Mouse (Mus musculus) neural tube, embryonic 15.5 days (tissue): ENCODE measurements at regions not wholly inside any gene's neighbourhood (a gene's known extent, or its start where the extent isn't known, plus 50 kb on each side); places are given as distances from the start of the nearest gene placed in this dataset.
A peak's percentile ranks its signal among the peaks of the same experiment; 100 is the strongest.

Source experiments
- ATAC-seq: fragments of 200-750 bp; cut with Nextera tagmentation; 2 replicates; pipeline ENCODE4 v1.8.0; 2017; ENCODE audit warnings: mild to moderate bottlenecking, moderate TSS enrichment, moderate library complexity; ENCODE audit not compliant: low FRiP score
- H3K27ac ChIP-seq: fragments of 300-500 bp; sonication (generic); replicated peaks from 2 replicates; pipeline ENCODE4 v1.5.1; 2015; ENCODE audit warnings: mild to moderate bottlenecking, inconsistent platforms
- H3K27me3 ChIP-seq: fragments of 300-500 bp; sonication (generic); replicated peaks from 2 replicates; pipeline ENCODE4 v1.6.1; 2015; ENCODE audit warnings: inconsistent platforms
- H3K36me3 ChIP-seq: fragments of 300-500 bp; sonication (generic); 2 replicates; pipeline ENCODE4 v1.6.1; 2015; ENCODE audit warnings: inconsistent platforms
- H3K4me1 ChIP-seq: fragments of 300-500 bp; sonication (generic); 2 replicates; pipeline ENCODE4 v1.6.1; 2015; ENCODE audit warnings: inconsistent platforms
- H3K4me2 ChIP-seq: fragments of 300-500 bp; sonication (generic); 2 replicates; pipeline ENCODE4 v1.6.1; 2015; ENCODE audit warnings: inconsistent platforms, mild to moderate bottlenecking, moderate library complexity
- H3K4me3 ChIP-seq: fragments of 300-500 bp; sonication (generic); replicated peaks from 2 replicates; pipeline ENCODE4 v1.5.1; 2015; ENCODE audit warnings: mild to moderate bottlenecking, inconsistent platforms
- H3K9ac ChIP-seq: fragments of 300-500 bp; sonication (generic); replicated peaks from 2 replicates; pipeline ENCODE4 v1.6.1; 2015; ENCODE audit warnings: mild to moderate bottlenecking, inconsistent platforms
- H3K9me3 ChIP-seq: fragments of 300-500 bp; sonication (generic); replicated peaks from 2 replicates; pipeline ENCODE4 v1.6.1; 2016; ENCODE audit warnings: inconsistent platforms
- WGBS: fragments of 180-500 bp; shearing (Covaris S2); methylation state at CpG from one replicate; pipeline ENCODE4 v1.1.7; 2015; ENCODE audit warnings: mixed read lengths; 5-methylcytosine and 5-hydroxymethylcytosine counted together

GRCm38 (mm10) chr1:71996234-71996619, 215.9 kb downstream of the Mreg start:
- H3K4me3 ChIP-seq: no peak overlapping the region
- peak overlapping the region; percentile 26; the same call in 1 of the 2 replicates for H3K4me2 ChIP-seq
- H3K9ac ChIP-seq: no peak overlapping the region
- H3K27ac ChIP-seq: no peak overlapping the region
- ATAC-seq: no peak
- 40% methylated on average over 7 of the region's 7 CpGs for WGBS
- H3K36me3 ChIP-seq: no peaks in the 10 kb centered on the region
- no peaks in the 10 kb centered on the region for H3K27me3 ChIP-seq
- H3K4me1 ChIP-seq: peaks cover 6% of the 10 kb centered on the region; the same call in 1 of the 2 replicates
- H3K9me3 ChIP-seq: no peaks in the 10 kb centered on the region

- Histone ChIP-seq H3K9me3 (no peaks in the 10 kb centered on the region), H3K4me1 (peaks cover 6% of the 10 kb centered on the region; the same call in 1 of the 2 replicates), H3K4me2 (peak overlapping the region; percentile 26; the same call in 1 of the 2 replicates), H3K27ac (no peak overlapping the region), H3K27me3 (no peaks in the 10 kb centered on the region), H3K36me3 (no peaks in the 10 kb centered on the region), H3K4me3 (no peak overlapping the region), H3K9ac (no peak overlapping the region)
- ATAC-seq: no peak
- 32% methylated on average over 16 of the region's 16 CpGs for WGBS
Observed at GRCm38 (mm10) chr1:71995573-71996233, 216.4 kb downstream of the Mreg start.

- WGBS: 69% methylated on average over 3 of the region's 3 CpGs
- peaks cover 2% of the 10 kb centered on the region; the same call in 1 of the 2 replicates for H3K4me1 ChIP-seq
- no peaks in the 10 kb centered on the region for H3K9me3 ChIP-seq
- H3K4me3 ChIP-seq: no peak overlapping the region
- no peak overlapping the region for H3K27ac ChIP-seq
- H3K9ac ChIP-seq: no peak overlapping the region
- H3K4me2 ChIP-seq: no peak overlapping the region
- H3K36me3 ChIP-seq: no peaks in the 10 kb centered on the region
- H3K27me3 ChIP-seq: no peaks in the 10 kb centered on the region
- no peak for ATAC-seq
Observed at GRCm38 (mm10) chr1:71990936-71991335, 221.2 kb downstream of the Mreg start.

- H3K36me3 ChIP-seq: no peaks in the 10 kb centered on the region
- no peak overlapping the region for H3K4me3 ChIP-seq
- H3K27ac ChIP-seq: no peak overlapping the region
- no peaks in the 10 kb centered on the region for H3K27me3 ChIP-seq
- H3K4me2 ChIP-seq: no peak overlapping the region
- H3K9me3 ChIP-seq: no peaks in the 10 kb centered on the region
- H3K9ac ChIP-seq: no peak overlapping the region
- no peak for ATAC-seq
- 90% methylated on average over 3 of the region's 3 CpGs for WGBS
- H3K4me1 ChIP-seq: no peaks in the 10 kb centered on the region
Observed at GRCm38 (mm10) chr1:71988086-71988485, 224.0 kb downstream of the Mreg start.

GRCm38 (mm10) chr1:71986047-71986446, 226.1 kb downstream of the Mreg start:
- no peak overlapping the region for H3K4me3 ChIP-seq
- H3K36me3 ChIP-seq: no peaks in the 10 kb centered on the region
- H3K27me3 ChIP-seq: no peaks in the 10 kb centered on the region
- 87% methylated on average over 1 of the region's 1 CpGs for WGBS
- no peak overlapping the region for H3K9ac ChIP-seq
- no peak overlapping the region for H3K4me2 ChIP-seq
- no peaks in the 10 kb centered on the region for H3K9me3 ChIP-seq
- no peak overlapping the region for H3K27ac ChIP-seq
- H3K4me1 ChIP-seq: no peaks in the 10 kb centered on the region
- ATAC-seq: no peak

GRCm38 (mm10) chr1:71983786-71984185, 228.3 kb downstream of the Mreg start:
- ATAC-seq: no peak
- Histone ChIP-seq H3K4me2 (no peak overlapping the region), H3K27ac (no peak overlapping the region), H3K27me3 (no peaks in the 10 kb centered on the region), H3K4me3 (no peak overlapping the region), H3K4me1 (no peaks in the 10 kb centered on the region), H3K36me3 (no peaks in the 10 kb centered on the region), H3K9me3 (no peaks in the 10 kb centered on the region), H3K9ac (no peak overlapping the region)
- WGBS: 86% methylated on average over 7 of the region's 7 CpGs

- Histone ChIP-seq H3K9ac (no peak overlapping the region), H3K4me2 (no peak overlapping the region), H3K4me3 (no peak overlapping the region), H3K36me3 (no peaks in the 10 kb centered on the region), H3K9me3 (no peaks in the 10 kb centered on the region), H3K27me3 (no peaks in the 10 kb centered on the region), H3K27ac (no peak overlapping the region), H3K4me1 (no peaks in the 10 kb centered on the region)
- WGBS: 82% methylated on average over 5 of the region's 5 CpGs
- ATAC-seq: no peak
Observed at GRCm38 (mm10) chr1:71982423-71983262, 229.5 kb downstream of the Mreg start.

GRCm38 (mm10) chr1:71980624-71981023, 231.5 kb downstream of the Mreg start:
- ATAC-seq: no peak
- Histone ChIP-seq H3K4me2 (no peak overlapping the region), H3K27me3 (no peaks in the 10 kb centered on the region), H3K9ac (no peak overlapping the region), H3K36me3 (no peaks in the 10 kb centered on the region), H3K9me3 (no peaks in the 10 kb centered on the region), H3K4me1 (no peaks in the 10 kb centered on the region), H3K27ac (no peak overlapping the region), H3K4me3 (no peak overlapping the region)
- 87% methylated on average over 4 of the region's 4 CpGs for WGBS

- H3K9ac ChIP-seq: no peak overlapping the region
- H3K4me1 ChIP-seq: no peaks in the 10 kb centered on the region
- H3K4me3 ChIP-seq: no peak overlapping the region
- no peaks in the 10 kb centered on the region for H3K9me3 ChIP-seq
- H3K36me3 ChIP-seq: no peaks in the 10 kb centered on the region
- 83% methylated on average over 4 of the region's 4 CpGs for WGBS
- H3K27me3 ChIP-seq: no peaks in the 10 kb centered on the region
- no peak overlapping the region for H3K27ac ChIP-seq
- no peak overlapping the region for H3K4me2 ChIP-seq
- no peak for ATAC-seq
Observed at GRCm38 (mm10) chr1:71979261-71979660, 232.8 kb downstream of the Mreg start.

- Histone ChIP-seq H3K9ac (no peak overlapping the region), H3K4me2 (no peak overlapping the region), H3K9me3 (no peaks in the 10 kb centered on the region), H3K36me3 (no peaks in the 10 kb centered on the region), H3K4me3 (no peak overlapping the region), H3K27me3 (no peaks in the 10 kb centered on the region), H3K27ac (no peak overlapping the region), H3K4me1 (no peaks in the 10 kb centered on the region)
- WGBS: 84% methylated on average over 5 of the region's 5 CpGs
- ATAC-seq: no peak
Observed at GRCm38 (mm10) chr1:71977361-71977760, 234.7 kb downstream of the Mreg start.

- Histone ChIP-seq H3K27me3 (no peaks in the 10 kb centered on the region), H3K9me3 (no peaks in the 10 kb centered on the region), H3K27ac (no peak overlapping the region), H3K4me3 (no peak overlapping the region), H3K4me2 (no peak overlapping the region), H3K4me1 (no peaks in the 10 kb centered on the region), H3K9ac (no peak overlapping the region), H3K36me3 (no peaks in the 10 kb centered on the region)
- no peak for ATAC-seq
- WGBS: 78% methylated on average over 4 of the region's 4 CpGs
Observed at GRCm38 (mm10) chr1:71974715-71975114, 237.4 kb downstream of the Mreg start.

GRCm38 (mm10) chr1:71971943-71972342, 240.2 kb downstream of the Mreg start:
- no peak overlapping the region for H3K9ac ChIP-seq
- no peaks in the 10 kb centered on the region for H3K36me3 ChIP-seq
- no peak overlapping the region for H3K27ac ChIP-seq
- H3K4me1 ChIP-seq: no peaks in the 10 kb centered on the region
- no peak overlapping the region for H3K4me3 ChIP-seq
- 77% methylated on average over 6 of the region's 6 CpGs for WGBS
- no peak overlapping the region for H3K4me2 ChIP-seq
- H3K27me3 ChIP-seq: no peaks in the 10 kb centered on the region
- ATAC-seq: no peak
- no peaks in the 10 kb centered on the region for H3K9me3 ChIP-seq
